Mouse (Mus musculus): ENCODE results near the gene Copz2. TPM values are rescaled to one million over a fixed set of nuclear protein-coding genes. Genes with fewer than 3 reads are reported as not detected.

Copz2 gene
- total RNA-seq, 2 experiments from 2014 or later: 28.2 to 31.1 TPM

DNA sequence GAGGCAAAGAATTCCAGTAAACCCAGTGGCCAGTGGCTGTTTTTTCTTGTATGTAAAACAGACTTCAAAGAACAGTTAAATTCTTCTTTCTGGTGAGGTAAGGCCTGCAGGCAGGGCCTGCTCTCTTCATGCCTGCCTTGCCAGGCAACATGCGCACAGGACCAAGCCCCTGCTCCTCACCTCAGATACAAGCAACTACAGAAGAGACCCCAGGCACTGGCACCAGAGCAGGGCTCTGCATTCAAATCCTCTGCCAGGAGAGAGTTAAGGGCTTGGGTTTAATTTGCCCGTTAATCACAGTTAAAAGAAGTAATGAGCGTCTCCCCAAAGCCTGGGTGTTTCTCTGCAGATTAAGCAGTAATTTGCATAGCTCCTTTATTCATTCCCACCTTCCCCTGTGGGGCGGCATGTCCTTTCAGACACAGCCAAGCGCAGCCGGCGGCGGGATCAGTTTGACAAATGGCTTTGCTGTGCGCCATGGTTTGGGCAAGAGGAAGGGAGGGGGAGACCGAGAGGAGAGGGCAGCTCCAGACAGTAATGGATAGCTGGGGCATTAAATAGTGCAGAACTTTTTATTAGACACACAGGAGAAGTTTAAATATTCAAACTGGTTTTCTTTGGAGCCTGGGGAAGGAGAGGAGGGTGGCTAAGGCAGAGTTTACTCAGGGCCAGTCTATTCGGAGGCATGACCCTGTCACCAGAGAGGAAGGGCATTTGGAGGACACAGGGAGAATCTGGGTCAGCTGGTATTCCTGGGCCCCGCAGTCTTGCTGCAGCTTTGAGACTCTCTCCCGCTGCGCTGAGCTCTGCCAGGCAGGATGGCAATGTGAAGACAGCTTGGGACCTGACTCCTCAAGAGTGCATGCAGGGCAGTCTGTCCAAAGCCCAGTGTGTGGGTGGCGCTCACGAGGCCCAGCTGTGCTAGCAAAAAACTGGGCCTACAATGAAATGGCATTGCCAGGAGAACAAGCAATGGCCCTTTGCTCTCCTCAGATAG is 53.3 kb downstream of the Copz2 start:
- no peak for DNase-seq

DNA sequence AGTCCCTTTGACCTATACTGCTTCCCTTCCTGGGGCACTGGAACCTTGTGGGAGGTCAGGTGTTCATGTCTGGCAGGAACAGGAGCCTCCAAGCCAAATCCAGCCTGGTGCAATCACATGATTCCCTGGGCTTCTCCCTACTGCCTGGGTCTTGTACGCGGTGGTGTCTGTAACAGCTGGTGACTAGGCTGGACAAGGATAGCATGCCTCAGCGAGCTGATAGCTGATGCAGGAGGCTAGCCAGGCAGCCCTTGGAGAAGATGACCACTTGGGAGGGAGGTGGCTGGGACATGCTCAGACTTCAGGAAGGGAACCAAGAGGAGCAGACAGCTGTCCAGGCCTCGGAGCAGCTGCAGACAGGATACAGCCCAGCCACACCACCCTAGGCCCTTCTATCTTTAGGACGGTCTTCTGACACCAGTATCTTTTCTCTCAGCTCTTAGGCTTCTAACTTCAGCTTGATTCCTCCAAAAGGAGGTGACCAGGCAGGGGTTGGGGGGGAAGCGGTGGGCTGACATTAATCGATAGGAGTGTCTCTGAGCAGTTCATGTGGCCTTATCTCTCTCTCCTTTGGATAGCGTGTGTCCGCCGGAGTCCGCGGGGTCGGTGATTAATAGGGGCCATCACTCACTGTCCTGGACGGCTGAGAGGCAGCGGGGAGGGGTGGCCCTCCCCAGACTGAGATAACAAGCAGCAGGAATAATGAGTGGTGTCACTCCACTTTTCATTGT is 56.9 kb downstream of the Copz2 start:
- peak; percentile 88 for DNase-seq

DNA sequence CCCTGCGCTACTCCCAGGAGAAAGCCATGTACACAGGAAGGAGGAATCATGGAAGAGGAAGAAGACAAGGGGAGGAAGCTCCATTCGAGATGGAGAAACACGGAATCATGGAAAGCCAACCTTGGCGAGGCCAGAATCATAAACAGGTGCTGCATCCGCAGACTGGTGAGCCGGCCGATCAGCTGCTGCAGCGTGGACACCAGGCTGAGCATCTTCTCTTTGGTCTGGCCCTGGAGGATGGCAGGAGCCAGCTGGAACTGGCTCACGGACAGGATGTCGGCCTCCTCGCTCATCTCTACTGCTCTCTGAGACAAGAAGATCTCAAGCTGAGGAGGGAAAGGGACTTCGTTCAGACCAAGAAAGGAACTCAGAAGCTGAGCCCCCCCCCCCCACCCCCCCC is 58.9 kb downstream of the Copz2 start:
- DNase-seq: no peak

DNA sequence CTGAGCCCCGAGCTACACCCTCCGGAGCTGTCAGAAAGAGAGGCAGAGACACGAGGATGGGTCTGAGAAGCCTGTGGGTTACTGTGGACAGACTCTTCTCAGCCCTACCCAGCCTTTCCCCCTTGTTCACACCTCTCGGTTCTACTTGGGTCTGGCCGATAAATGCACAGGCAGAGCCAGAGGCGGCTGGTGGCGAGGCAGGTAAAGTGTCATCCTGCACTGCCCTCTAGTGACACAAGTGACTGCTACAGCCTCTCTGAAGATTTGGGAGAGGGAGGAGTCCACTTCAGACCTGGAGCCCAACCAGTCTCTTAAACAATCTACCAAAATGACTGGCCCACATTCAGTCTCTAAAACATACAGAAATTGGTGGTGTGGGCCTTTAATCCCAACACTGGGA is 60.3 kb downstream of the Copz2 start:
- DNase-seq: peak; percentile 70

Small RNA genes within 50 kb of the gene (microRNA-seq; reads per million reads assigned to microRNA genes)
- 178 to 502 reads per million in 2 experiments for gene Mir152 (ENCODE audit: borderline replicate concordance in 2 of 2)

Other genes with a start within 250 kb of the Copz2 start
- 10 to 100 TPM in 1 of 2 experiments, 1 to 10 TPM in 1; 8.1 to 11.3 TPM for gene Snx11, start 72.3 kb upstream of the Copz2 start, total RNA-seq (2021)
- 10 to 100 TPM; 32.8 to 34.6 TPM for gene Cbx1, start 60.7 kb upstream of the Copz2 start, total RNA-seq (2021)
- gene Nfe2l1, start 19.9 kb upstream of the Copz2 start, total RNA-seq (2021): 100 to 1,000 TPM; 348 to 389 TPM
- 10 to 100 TPM; 22.3 to 23.0 TPM for gene Cdk5rap3, start 66.6 kb downstream of the Copz2 start, total RNA-seq (2021)
- not detected for gene Prr15l, start 78.2 kb downstream of the Copz2 start, total RNA-seq (2021)
- gene Pnpo, start 94.1 kb downstream of the Copz2 start, total RNA-seq (2021): 1 to 10 TPM; 7.0 to 8.3 TPM
- 1 to 10 TPM; 8.9 to 9.0 TPM for gene Sp2, start 133.1 kb downstream of the Copz2 start, total RNA-seq (2021)
- under 1 TPM in 1 of 2 experiments, not detected in 1; 0.10 TPM for gene Sp6, start 163.5 kb downstream of the Copz2 start, total RNA-seq (2021)
- 1 to 10 TPM; 9.3 to 9.4 TPM for gene Scrn2, start 180.1 kb downstream of the Copz2 start, total RNA-seq (2021)
- under 1 TPM in 1 of 2 experiments, not detected in 1; 0.27 TPM for gene Lrrc46, start 191.5 kb downstream of the Copz2 start, total RNA-seq (2021)
- gene Mrpl10, start 191.7 kb downstream of the Copz2 start, total RNA-seq (2021): 10 to 100 TPM; 37.6 to 43.0 TPM
- gene Osbpl7, start 200.8 kb downstream of the Copz2 start, total RNA-seq (2021): 1 to 10 TPM; 2.5 to 3.2 TPM

Data from gastrocnemius, postnatal 25 days (tissue).